Mouse (Mus musculus) stomach, embryonic 16.5 days (tissue): ENCODE results near the gene Map3k6. TPM values are rescaled to one million over a fixed set of nuclear protein-coding genes. Genes with fewer than 3 reads are reported as not detected.
A peak's percentile ranks its signal among the peaks of the same experiment; 100 is the strongest.

ENCODE experiments used
- ATAC-seq: fragments of 200-750 bp; cut with Nextera tagmentation; 2 replicates; pipeline ENCODE4 v1.8.0; 2017; ENCODE audit warnings: moderate number of reproducible peaks, moderate TSS enrichment; ENCODE audit not compliant: insufficient read depth, low FRiP score
- H3K27ac ChIP-seq: fragments of 300-500 bp; sonication (generic); 2 replicates; pipeline ENCODE4 v1.5.1; 2014; ENCODE audit warnings: low read length
- H3K27me3 ChIP-seq: fragments of 300-500 bp; sonication (generic); 2 replicates; pipeline ENCODE4 v1.6.1; 2014; ENCODE audit warnings: low read length, control low read depth, mixed read lengths; ENCODE audit not compliant: control insufficient read depth, insufficient read depth
- H3K36me3 ChIP-seq: fragments of 300-500 bp; sonication (generic); 2 replicates; pipeline ENCODE4 v1.6.1; 2014; ENCODE audit warnings: low read length; ENCODE audit not compliant: control insufficient read depth, insufficient read depth
- H3K4me1 ChIP-seq: fragments of 300-500 bp; sonication (generic); 2 replicates; pipeline ENCODE4 v1.6.1; 2014; ENCODE audit warnings: low read length, control low read depth, mixed read lengths; ENCODE audit not compliant: control insufficient read depth, insufficient read depth
- H3K4me2 ChIP-seq: fragments of 300-500 bp; sonication (generic); 2 replicates; pipeline ENCODE4 v1.6.1; 2014; ENCODE audit warnings: low read depth, low read length, mixed read lengths
- H3K4me3 ChIP-seq: fragments of 300-500 bp; sonication (generic); replicated peaks from 2 replicates; pipeline ENCODE4 v1.5.1; 2014; ENCODE audit warnings: mild to moderate bottlenecking, low read length
- H3K9ac ChIP-seq: fragments of 300-500 bp; sonication (generic); 2 replicates; pipeline ENCODE4 v1.6.1; 2014; ENCODE audit warnings: low read length
- H3K9me3 ChIP-seq: fragments of 300-500 bp; sonication (generic); replicated peaks from 2 replicates; pipeline ENCODE4 v1.6.1; 2016; ENCODE audit warnings: low read length, control low read depth; ENCODE audit not compliant: control insufficient read depth
- WGBS: fragments of 180-500 bp; shearing (Covaris S2); extraction: QIAGEN DNeasy Blood & Tissue Kit; methylation state at CpG from one replicate; pipeline ENCODE4 v1.1.7; 2014; 5-methylcytosine and 5-hydroxymethylcytosine counted together
- polyA plus RNA-seq: library from polyadenylated mRNA; unstranded; fragments of >200 nt; fragmentation: Nextera tagmentation; extraction: Ambion mirVana; gene quantifications from 2 replicates; pipeline ENCODE4 v1.2.1, GENCODE M21; 2015

The Map3k6 gene
- polyA plus RNA-seq, 1 experiment from 2014 or later: 17.1 TPM

GRCm38 (mm10) chr4:133255392-133255791, 14.8 kb downstream of the Map3k6 start:
- Histone ChIP-seq H3K9me3 (no peaks in the 10 kb centered on the region), H3K36me3 (no peaks in the 10 kb centered on the region), H3K4me2 (no peak overlapping the region), H3K9ac (no peak overlapping the region), H3K27ac (no peak overlapping the region), H3K4me1 (peaks cover 15% of the 10 kb centered on the region), H3K27me3 (peaks cover 16% of the 10 kb centered on the region), H3K4me3 (no peak overlapping the region)
- 62% methylated on average over 6 of the region's 6 CpGs for WGBS
- no peak for ATAC-seq

DNA sequence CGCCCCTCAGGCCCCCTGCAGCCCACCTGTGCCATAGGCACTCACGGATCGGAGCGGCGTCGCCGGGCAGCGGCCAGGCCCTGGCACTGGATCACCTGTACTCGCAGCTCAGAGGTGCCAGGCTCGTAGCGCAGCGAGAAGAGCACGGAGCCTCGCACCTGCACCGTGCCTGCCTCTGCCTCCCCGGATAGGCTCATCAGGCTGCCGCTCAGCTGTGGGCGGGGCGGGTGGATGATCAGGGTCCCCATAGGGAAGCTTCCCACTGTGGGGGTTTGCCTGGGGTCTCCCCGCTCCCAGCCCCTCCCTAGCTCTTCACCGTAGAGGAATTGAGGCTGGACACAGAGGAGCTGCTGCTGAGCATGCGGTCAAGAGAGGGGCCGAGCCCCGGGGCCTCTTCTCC, 16.2 kb downstream of the Map3k6 start:
- Histone ChIP-seq H3K4me3 (peak overlapping the region; percentile 22; the same call in 1 of the 2 replicates), H3K27ac (no peak overlapping the region), H3K4me1 (0 out of 2 replicates have a peak, but pooled peaks cover 5% of the 10 kb centered on the region), H3K4me2 (peak overlapping the region; percentile 51), H3K27me3 (peaks cover 2% of the 10 kb centered on the region; the same call in 1 of the 2 replicates), H3K36me3 (no peaks in the 10 kb centered on the region), H3K9me3 (no peaks in the 10 kb centered on the region), H3K9ac (peak overlapping the region; percentile 57)
- ATAC-seq: peak; percentile 26; the same call in 1 of the 2 replicates
- 16% methylated on average over 24 of the region's 24 CpGs for WGBS

GRCm38 (mm10) chr4:133257230-133257629, 16.6 kb downstream of the Map3k6 start:
- Histone ChIP-seq H3K27me3 (no peaks in the 10 kb centered on the region), H3K4me2 (peak overlapping the region; percentile 51), H3K4me1 (0 out of 2 replicates have a peak, but pooled peaks cover 5% of the 10 kb centered on the region), H3K9me3 (no peaks in the 10 kb centered on the region), H3K9ac (peak overlapping the region; percentile 57), H3K36me3 (no peaks in the 10 kb centered on the region), H3K27ac (peak overlapping the region; percentile 49), H3K4me3 (peak overlapping the region; percentile 22; the same call in 1 of the 2 replicates)
- peak; percentile 63 for ATAC-seq
- WGBS: 27% methylated on average over 12 of the region's 12 CpGs

DNA sequence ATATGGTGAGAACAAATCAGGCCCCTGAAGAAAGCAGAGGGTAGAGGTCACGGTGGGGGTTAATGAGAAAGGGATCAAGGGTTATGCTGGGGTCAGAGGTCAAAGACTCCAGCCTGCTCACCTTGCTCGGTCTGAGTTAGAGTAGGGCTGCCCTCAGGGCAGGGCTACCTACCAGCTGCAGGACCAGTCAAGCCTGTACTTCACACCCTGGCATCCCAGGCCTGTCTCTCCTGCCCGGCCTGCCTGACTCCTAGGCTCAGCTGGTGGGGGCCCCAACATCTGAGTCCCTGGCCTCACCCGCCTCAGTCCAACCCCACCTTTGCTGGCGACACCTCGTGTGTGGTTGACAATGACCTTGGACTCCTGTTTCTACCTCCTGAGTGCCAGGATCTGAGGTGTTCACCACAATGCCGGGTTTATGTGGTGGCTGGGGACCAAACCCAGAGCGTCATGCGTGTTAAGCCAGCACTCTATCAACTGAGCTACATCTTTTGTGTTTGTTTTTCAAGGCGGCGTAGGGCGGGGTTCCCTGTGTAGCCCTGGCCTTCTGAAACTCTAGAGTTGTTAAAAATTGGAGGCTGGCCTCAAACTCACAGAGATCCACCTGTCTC, 17.3 kb downstream of the Map3k6 start:
- peak; percentile 65 for ATAC-seq
- H3K27ac ChIP-seq: peak overlapping the region; percentile 49
- WGBS: 61% methylated on average over 12 of the region's 12 CpGs
- 0 out of 2 replicates have a peak, but pooled peaks cover 4% of the 10 kb centered on the region for H3K4me1 ChIP-seq
- H3K4me3 ChIP-seq: no peak overlapping the region
- H3K9me3 ChIP-seq: no peaks in the 10 kb centered on the region
- no peaks in the 10 kb centered on the region for H3K36me3 ChIP-seq
- no peaks in the 10 kb centered on the region for H3K27me3 ChIP-seq
- H3K9ac ChIP-seq: no peak overlapping the region; the same call in 1 of the 2 replicates
- H3K4me2 ChIP-seq: no peak overlapping the region

- Histone ChIP-seq H3K9me3 (no peaks in the 10 kb centered on the region), H3K36me3 (peaks cover 18% of the 10 kb centered on the region), H3K9ac (peak overlapping the region; percentile 59), H3K4me1 (0 out of 2 replicates have a peak, but pooled peaks cover 3% of the 10 kb centered on the region), H3K4me3 (peak overlapping the region; percentile 35), H3K27ac (peak overlapping the region; percentile 67), H3K4me2 (peak overlapping the region; percentile 37), H3K27me3 (no peaks in the 10 kb centered on the region)
- WGBS: 52% methylated on average over 10 of the region's 10 CpGs
- no peak for ATAC-seq
Observed at GRCm38 (mm10) chr4:133261641-133262374, 21.2 kb downstream of the Map3k6 start.

GRCm38 (mm10) chr4:133262375-133262765, 21.8 kb downstream of the Map3k6 start:
- WGBS: 67% methylated on average over 7 of the region's 7 CpGs
- Histone ChIP-seq H3K27me3 (no peaks in the 10 kb centered on the region), H3K4me3 (peak overlapping the region; percentile 35), H3K4me1 (no peaks in the 10 kb centered on the region), H3K9me3 (no peaks in the 10 kb centered on the region), H3K36me3 (peaks cover 21% of the 10 kb centered on the region), H3K9ac (peak overlapping the region; percentile 59), H3K4me2 (peak overlapping the region; percentile 37), H3K27ac (peak overlapping the region; percentile 67)
- ATAC-seq: no peak

GRCm38 (mm10) chr4:133262882-133263281, 22.3 kb downstream of the Map3k6 start, which contains the start of gene Sytl1:
Gene Sytl1, minus strand, starts transcription at chr4:133263113.
- H3K27ac ChIP-seq: peak within 1 kb of the TSS; percentile 67
- no peaks in the 10 kb centered on the region for H3K4me1 ChIP-seq
- H3K27me3 ChIP-seq: no peaks in the 10 kb centered on the region
- H3K4me3 ChIP-seq: peak within 1 kb of the TSS; percentile 35
- ATAC-seq: peak; percentile 48
- peak within 1 kb of the TSS; percentile 59 for H3K9ac ChIP-seq
- 29% methylated on average over 7 of the region's 7 CpGs for WGBS
- peak within 1 kb of the TSS; percentile 37 for H3K4me2 ChIP-seq
- H3K36me3 ChIP-seq: peaks cover 25% of the 10 kb centered on the region
- H3K9me3 ChIP-seq: no peaks in the 10 kb centered on the region

GRCm38 (mm10) chr4:133263756-133264155, 23.1 kb downstream of the Map3k6 start:
- Histone ChIP-seq H3K9ac (no peak overlapping the region), H3K4me1 (no peaks in the 10 kb centered on the region), H3K27ac (no peak overlapping the region), H3K27me3 (no peaks in the 10 kb centered on the region), H3K4me3 (no peak overlapping the region), H3K36me3 (peaks cover 25% of the 10 kb centered on the region), H3K4me2 (no peak overlapping the region), H3K9me3 (no peaks in the 10 kb centered on the region)
- no peak for ATAC-seq
- WGBS: 88% methylated on average over 5 of the region's 5 CpGs

DNA sequence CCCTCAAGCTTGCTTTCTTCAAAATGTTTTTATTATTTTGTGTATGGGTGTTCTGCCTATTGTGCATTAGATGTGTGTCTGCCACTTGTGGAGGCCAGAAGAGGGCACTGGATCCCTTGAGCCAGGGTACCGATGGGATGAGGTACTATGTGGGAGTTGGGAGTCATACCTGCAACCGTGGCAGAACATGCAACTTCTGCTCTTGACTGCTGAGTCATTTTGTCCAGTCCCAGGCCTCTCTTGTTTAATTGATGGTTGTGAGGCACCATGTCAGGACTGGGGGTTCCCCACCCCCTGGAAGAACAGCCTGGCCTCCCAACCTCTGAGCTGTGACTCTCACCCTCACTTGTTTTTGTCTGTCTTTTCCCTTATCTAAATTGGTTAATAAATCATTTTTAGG, 23.9 kb downstream of the Map3k6 start:
- ATAC-seq: no peak
- no peak overlapping the region for H3K4me2 ChIP-seq
- H3K27me3 ChIP-seq: no peaks in the 10 kb centered on the region
- H3K36me3 ChIP-seq: peaks cover 29% of the 10 kb centered on the region
- 94% methylated on average over 2 of the region's 2 CpGs for WGBS
- H3K27ac ChIP-seq: no peak overlapping the region
- H3K9ac ChIP-seq: no peak overlapping the region
- no peaks in the 10 kb centered on the region for H3K9me3 ChIP-seq
- H3K4me3 ChIP-seq: no peak overlapping the region
- H3K4me1 ChIP-seq: no peaks in the 10 kb centered on the region
